Mouse (Mus musculus) stomach, embryonic 16.5 days (tissue): ENCODE results near the gene Tnrc6b. TPM values are rescaled to one million over a fixed set of nuclear protein-coding genes. Genes with fewer than 3 reads are reported as not detected.

Experiments used
- ATAC-seq: fragments of 200-750 bp; cut with Nextera tagmentation; 2 replicates; pipeline ENCODE4 v1.8.0; 2017; ENCODE audit warnings: moderate number of reproducible peaks, moderate TSS enrichment; ENCODE audit not compliant: insufficient read depth, low FRiP score
- H3K27ac ChIP-seq: fragments of 300-500 bp; sonication (generic); 2 replicates; pipeline ENCODE4 v1.5.1; 2014; ENCODE audit warnings: low read length
- H3K27me3 ChIP-seq: fragments of 300-500 bp; sonication (generic); 2 replicates; pipeline ENCODE4 v1.6.1; 2014; ENCODE audit warnings: low read length, control low read depth, mixed read lengths; ENCODE audit not compliant: control insufficient read depth, insufficient read depth
- H3K36me3 ChIP-seq: fragments of 300-500 bp; sonication (generic); 2 replicates; pipeline ENCODE4 v1.6.1; 2014; ENCODE audit warnings: low read length; ENCODE audit not compliant: control insufficient read depth, insufficient read depth
- H3K4me1 ChIP-seq: fragments of 300-500 bp; sonication (generic); 2 replicates; pipeline ENCODE4 v1.6.1; 2014; ENCODE audit warnings: low read length, control low read depth, mixed read lengths; ENCODE audit not compliant: control insufficient read depth, insufficient read depth
- H3K4me2 ChIP-seq: fragments of 300-500 bp; sonication (generic); 2 replicates; pipeline ENCODE4 v1.6.1; 2014; ENCODE audit warnings: low read depth, low read length, mixed read lengths
- H3K4me3 ChIP-seq: fragments of 300-500 bp; sonication (generic); replicated peaks from 2 replicates; pipeline ENCODE4 v1.5.1; 2014; ENCODE audit warnings: mild to moderate bottlenecking, low read length
- H3K9ac ChIP-seq: fragments of 300-500 bp; sonication (generic); 2 replicates; pipeline ENCODE4 v1.6.1; 2014; ENCODE audit warnings: low read length
- H3K9me3 ChIP-seq: fragments of 300-500 bp; sonication (generic); replicated peaks from 2 replicates; pipeline ENCODE4 v1.6.1; 2016; ENCODE audit warnings: low read length, control low read depth; ENCODE audit not compliant: control insufficient read depth
- WGBS: fragments of 180-500 bp; shearing (Covaris S2); extraction: QIAGEN DNeasy Blood & Tissue Kit; methylation state at CpG from one replicate; pipeline ENCODE4 v1.1.7; 2014; 5-methylcytosine and 5-hydroxymethylcytosine counted together
- polyA plus RNA-seq: library from polyadenylated mRNA; unstranded; fragments of >200 nt; fragmentation: Nextera tagmentation; extraction: Ambion mirVana; gene quantifications from 2 replicates; pipeline ENCODE4 v1.2.1, GENCODE M21; 2015

The Tnrc6b gene
- polyA plus RNA-seq, 1 experiment from 2014 or later, result 29.9 TPM

GRCm38 (mm10) chr15:80739972-80740371 lies 28.9 kb downstream of the Tnrc6b start:
- H3K9me3 ChIP-seq, result no peaks in the 10 kb centered on the region
- peak overlapping the region; percentile 25; the same call in 1 of the 2 replicates for H3K27ac ChIP-seq
- H3K36me3 ChIP-seq, result no peaks in the 10 kb centered on the region
- no peak overlapping the region for H3K4me2 ChIP-seq
- WGBS, result 100% methylated on average over 1 of the region's 1 CpGs
- no peaks in the 10 kb centered on the region for H3K27me3 ChIP-seq
- H3K4me3 ChIP-seq, result no peak overlapping the region
- H3K4me1 ChIP-seq, result peaks cover 8% of the 10 kb centered on the region; the same call in 1 of the 2 replicates
- ATAC-seq, result no peak
- no peak overlapping the region for H3K9ac ChIP-seq

GRCm38 (mm10) chr15:80741836-80742235 lies 30.7 kb downstream of the Tnrc6b start:
- ATAC-seq, result no peak

GRCm38 (mm10) chr15:80742991-80743474 lies 31.9 kb downstream of the Tnrc6b start:
- peak; percentile 87 for ATAC-seq
- Histone ChIP-seq H3K4me1 (peaks cover 8% of the 10 kb centered on the region; the same call in 1 of the 2 replicates), H3K9ac (no peak overlapping the region), H3K36me3 (no peaks in the 10 kb centered on the region), H3K27ac (no peak overlapping the region), H3K9me3 (no peaks in the 10 kb centered on the region), H3K27me3 (no peaks in the 10 kb centered on the region), H3K4me2 (no peak overlapping the region), H3K4me3 (no peak overlapping the region)
- 70% methylated on average over 3 of the region's 3 CpGs for WGBS

More at GRCm38 (mm10) chr15:80741836-80742235, 30.7 kb downstream of the Tnrc6b start:
- Histone ChIP-seq H3K4me3 (no peak overlapping the region), H3K36me3 (no peaks in the 10 kb centered on the region), H3K27me3 (no peaks in the 10 kb centered on the region), H3K27ac (no peak overlapping the region), H3K9ac (no peak overlapping the region), H3K4me1 (peaks cover 8% of the 10 kb centered on the region; the same call in 1 of the 2 replicates), H3K9me3 (no peaks in the 10 kb centered on the region), H3K4me2 (no peak overlapping the region)
- WGBS, result 69% methylated on average over 1 of the region's 1 CpGs

- peaks cover 8% of the 10 kb centered on the region; the same call in 1 of the 2 replicates for H3K4me1 ChIP-seq
- no peaks in the 10 kb centered on the region for H3K9me3 ChIP-seq
- H3K9ac ChIP-seq, result no peak overlapping the region
- no peaks in the 10 kb centered on the region for H3K27me3 ChIP-seq
- H3K4me3 ChIP-seq, result no peak overlapping the region
- no peak overlapping the region for H3K27ac ChIP-seq
- no peak for ATAC-seq
- 82% methylated on average over 7 of the region's 7 CpGs for WGBS
- H3K36me3 ChIP-seq, result no peaks in the 10 kb centered on the region
- H3K4me2 ChIP-seq, result no peak overlapping the region
These were observed 32.5 kb downstream of the Tnrc6b start for GRCm38 (mm10) chr15:80743606-80744005.

GRCm38 (mm10) chr15:80744667-80745422 lies 33.7 kb downstream of the Tnrc6b start:
- Histone ChIP-seq H3K4me3 (no peak overlapping the region), H3K4me2 (no peak overlapping the region), H3K36me3 (no peaks in the 10 kb centered on the region), H3K27ac (no peak overlapping the region), H3K9me3 (no peaks in the 10 kb centered on the region), H3K27me3 (no peaks in the 10 kb centered on the region), H3K4me1 (peaks cover 2% of the 10 kb centered on the region; the same call in 1 of the 2 replicates), H3K9ac (no peak overlapping the region)
- no peak for ATAC-seq
- 85% methylated on average over 3 of the region's 3 CpGs for WGBS

GRCm38 (mm10) chr15:80748979-80749378 lies 37.9 kb downstream of the Tnrc6b start:
- Histone ChIP-seq H3K36me3 (no peaks in the 10 kb centered on the region), H3K9me3 (no peaks in the 10 kb centered on the region), H3K4me1 (no peaks in the 10 kb centered on the region), H3K4me3 (no peak overlapping the region), H3K27me3 (no peaks in the 10 kb centered on the region), H3K4me2 (no peak overlapping the region), H3K9ac (no peak overlapping the region), H3K27ac (no peak overlapping the region)
- WGBS, result 55% methylated on average over 5 of the region's 5 CpGs
- no peak for ATAC-seq

- H3K4me1 ChIP-seq, result no peaks in the 10 kb centered on the region
These were observed 42.2 kb downstream of the Tnrc6b start for GRCm38 (mm10) chr15:80753351-80753750.

GRCm38 (mm10) chr15:80754103-80754502 lies 43.0 kb downstream of the Tnrc6b start:
- Histone ChIP-seq H3K27ac (no peak overlapping the region), H3K4me3 (no peak overlapping the region), H3K4me2 (no peak overlapping the region), H3K4me1 (no peaks in the 10 kb centered on the region), H3K9ac (no peak overlapping the region), H3K36me3 (no peaks in the 10 kb centered on the region), H3K27me3 (no peaks in the 10 kb centered on the region), H3K9me3 (no peaks in the 10 kb centered on the region)
- ATAC-seq, result no peak
- WGBS, result 85% methylated on average over 1 of the region's 1 CpGs

More at GRCm38 (mm10) chr15:80753351-80753750, 42.2 kb downstream of the Tnrc6b start:
- WGBS, result 74% methylated on average over 6 of the region's 6 CpGs
- no peak overlapping the region for H3K9ac ChIP-seq
- no peak overlapping the region for H3K27ac ChIP-seq
- H3K36me3 ChIP-seq, result no peaks in the 10 kb centered on the region
- H3K4me2 ChIP-seq, result no peak overlapping the region
- no peak for ATAC-seq
- no peak overlapping the region for H3K4me3 ChIP-seq
- H3K9me3 ChIP-seq, result no peaks in the 10 kb centered on the region
- H3K27me3 ChIP-seq, result no peaks in the 10 kb centered on the region

GRCm38 (mm10) chr15:80759451-80759850 lies 48.3 kb downstream of the Tnrc6b start:
- Histone ChIP-seq H3K36me3 (no peaks in the 10 kb centered on the region), H3K4me1 (no peaks in the 10 kb centered on the region), H3K27me3 (no peaks in the 10 kb centered on the region), H3K4me3 (no peak overlapping the region), H3K27ac (no peak overlapping the region), H3K4me2 (no peak overlapping the region), H3K9ac (no peak overlapping the region), H3K9me3 (no peaks in the 10 kb centered on the region)
- ATAC-seq, result no peak
- 88% methylated on average over 9 of the region's 9 CpGs for WGBS
